Comparison of ENCODE assay signal across 11 mouse cellular contexts in the genomic region with DNA sequence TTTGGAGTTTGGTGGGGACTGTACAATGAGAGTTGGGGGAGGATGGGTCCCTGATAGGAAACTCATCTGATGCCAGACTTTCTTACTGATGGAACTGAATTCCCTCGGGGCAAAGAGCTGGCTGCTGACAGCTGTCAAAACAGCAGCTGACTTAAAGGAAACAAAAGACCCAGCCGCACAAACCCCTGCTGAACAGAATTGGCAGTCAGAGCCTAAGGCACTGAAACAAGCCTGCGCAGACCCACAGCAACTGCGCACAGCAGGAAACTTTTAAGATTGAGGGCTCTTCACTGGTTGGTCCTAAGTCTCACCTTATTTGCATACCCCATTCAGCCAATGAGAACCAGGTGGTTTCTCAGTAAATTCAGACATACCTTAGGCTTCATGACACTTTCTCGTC. TPM values are rescaled to one million over a fixed set of nuclear protein-coding genes. Genes with fewer than 3 reads are reported as not detected.
DNase-seq lines count a peak whose midpoint lies in the region; ATAC-seq and TF ChIP-seq lines count a peak whose summit lies in the region.
"Had no signal": no experiment of that assay in that cellular context is flagged by ENCODE, and none has a peak within 500 bp of the region (broad histone marks: within the 10 kb centered on the region; RNA-seq: fewer than 3 reads in every experiment).

No protein-coding gene starts in this region.

- ATAC-seq in kidney, postnatal 0 days (replicated peaks; ENCODE audit: low FRiP score, low read depth), result no peak
- peak; percentile 79 for ATAC-seq in forebrain, embryonic 16.5 days
- ATAC-seq in midbrain, embryonic 12.5 days (ENCODE audit: low FRiP score, low read depth), result 0 out of 2 replicates have a peak, but pooled peaks have one; percentile 44

- no peaks in the 10 kb centered on the region for H3K27me3 ChIP-seq in kidney, postnatal 0 days (ENCODE audit: insufficient read depth, low read length)
- no peaks in the 10 kb centered on the region; the same call in 1 of the 2 replicates for H3K27me3 ChIP-seq in forebrain, embryonic 16.5 days (replicated peaks; ENCODE audit: control insufficient read depth, insufficient read depth, low read length)
- H3K27me3 ChIP-seq in midbrain, embryonic 12.5 days, result 0 out of 2 replicates have a peak, but pooled peaks cover 6% of the 10 kb centered on the region

- peak; percentile 27 for DNase-seq in kidney, postnatal 0 days (ENCODE audit: low spot score)
- no peak for DNase-seq in kidney, postnatal 36 days
- DNase-seq in ZHBTc4 (ENCODE audit: low read depth, low spot score), result peak; percentile 87
- no peak for DNase-seq in cerebellum, postnatal 10 days
- DNase-seq in adrenal gland, adult (ENCODE audit: inconsistent age in 2 of 2, low spot score in 1 of 2), result no peak
- no peak for DNase-seq in Muller cell, postnatal 12 days (ENCODE audit: inconsistent ontology term)
- DNase-seq: kidney, adult 18-20 months had no signal

- no peak overlapping the region for H3K4me3 ChIP-seq in kidney, postnatal 0 days (replicated peaks; ENCODE audit: low read depth, low read length)
- H3K4me3 ChIP-seq in forebrain, embryonic 16.5 days (replicated peaks; ENCODE audit: low read length), result no peak overlapping the region
- no peak overlapping the region for H3K4me3 ChIP-seq in midbrain, embryonic 12.5 days
- H3K4me3 ChIP-seq: megakaryocyte, embryonic 14.5 days had no signal

- H3K4me1 ChIP-seq in kidney, postnatal 0 days (replicated peaks; ENCODE audit: insufficient read depth, low read length), result 0 out of 2 replicates have a peak, but pooled peaks cover 2% of the 10 kb centered on the region
- H3K4me1 ChIP-seq in forebrain, embryonic 16.5 days (replicated peaks; ENCODE audit: control insufficient read depth, insufficient read depth, low read length), result peaks cover 6% of the 10 kb centered on the region
- H3K4me1 ChIP-seq in midbrain, embryonic 12.5 days, result peaks cover 10% of the 10 kb centered on the region; the same call in 1 of the 2 replicates

- no peaks in the 10 kb centered on the region for H3K36me3 ChIP-seq in kidney, postnatal 0 days (ENCODE audit: insufficient read depth, low read length)
- no peaks in the 10 kb centered on the region for H3K36me3 ChIP-seq in forebrain, embryonic 16.5 days (ENCODE audit: control insufficient read depth, insufficient read depth)
- H3K36me3 ChIP-seq in midbrain, embryonic 12.5 days, result no peaks in the 10 kb centered on the region

- H3K4me2 ChIP-seq in kidney, postnatal 0 days (ENCODE audit: low read length), result no peak overlapping the region
- H3K4me2 ChIP-seq in forebrain, embryonic 16.5 days (ENCODE audit: low read length), result no peak overlapping the region
- no peak overlapping the region for H3K4me2 ChIP-seq in midbrain, embryonic 12.5 days (replicated peaks)

- no peak overlapping the region for H3K9ac ChIP-seq in kidney, postnatal 0 days (ENCODE audit: low read depth, low read length)
- no peak overlapping the region for H3K9ac ChIP-seq in forebrain, embryonic 16.5 days (replicated peaks; ENCODE audit: low read depth, low read length)
- no peak overlapping the region for H3K9ac ChIP-seq in midbrain, embryonic 12.5 days (replicated peaks)

- peak overlapping the region; percentile 31; the same call in 1 of the 2 replicates for H3K27ac ChIP-seq in kidney, postnatal 0 days
- H3K27ac ChIP-seq in forebrain, embryonic 16.5 days (ENCODE audit: low read length), result no peak overlapping the region
- H3K27ac ChIP-seq in midbrain, embryonic 12.5 days (replicated peaks), result no peak overlapping the region
- H3K27ac ChIP-seq: stomach, postnatal 0 days had no signal

- TF ChIP-seq CTCF in kidney, postnatal 0 days (IDR thresholded peaks at IDR 0.05; ENCODE audit: low read depth), result no peak

- H3K9me3 ChIP-seq in kidney, postnatal 0 days (replicated peaks; ENCODE audit: low read length), result no peaks in the 10 kb centered on the region
- no peaks in the 10 kb centered on the region for H3K9me3 ChIP-seq in forebrain, embryonic 16.5 days (ENCODE audit: control insufficient read depth, low read length)
- H3K9me3 ChIP-seq in midbrain, embryonic 12.5 days, result no peaks in the 10 kb centered on the region

- 36% methylated on average over 5 of the region's 5 CpGs for WGBS in kidney, postnatal 0 days
- 13% methylated on average over 5 of the region's 5 CpGs for WGBS in forebrain, embryonic 16.5 days
- 34% methylated on average over 5 of the region's 5 CpGs for WGBS in midbrain, embryonic 12.5 days

RNA-seq across cellular contexts. Expression of a gene that starts 12.0 kb away (rescaled TPM):
- polyA plus RNA-seq in kidney, postnatal 0 days (2015; fragmentation: Nextera tagmentation; extraction: Ambion mirVana), result 32.6 and 33.3 TPM in 2 replicates
- 16.5 and 25.8 TPM in 2 replicates for polyA plus RNA-seq in forebrain, embryonic 16.5 days (2015; fragmentation: Nextera tagmentation; extraction: Ambion mirVana)
- 19.3 and 20.3 TPM in 2 replicates for polyA plus RNA-seq in midbrain, embryonic 12.5 days (2016; fragmentation: Nextera tagmentation; extraction: Ambion mirVana)

RNA-seq across cellular contexts. Expression of a gene that starts 36.7 kb away (rescaled TPM):
- 99.3 and 108 TPM in 2 replicates for polyA plus RNA-seq in kidney, postnatal 0 days (2015; fragmentation: Nextera tagmentation; extraction: Ambion mirVana)
- 26.9 and 30.9 TPM in 2 replicates for polyA plus RNA-seq in forebrain, embryonic 16.5 days (2015; fragmentation: Nextera tagmentation; extraction: Ambion mirVana)
- polyA plus RNA-seq in midbrain, embryonic 12.5 days (2016; fragmentation: Nextera tagmentation; extraction: Ambion mirVana), result 34.3 and 42.8 TPM in 2 replicates

RNA-seq across cellular contexts. Expression of a gene that starts 48.1 kb away (rescaled TPM):
- polyA plus RNA-seq in kidney, postnatal 0 days (2015; fragmentation: Nextera tagmentation; extraction: Ambion mirVana), result 17.1 and 17.7 TPM in 2 replicates
- polyA plus RNA-seq in forebrain, embryonic 16.5 days (2015; fragmentation: Nextera tagmentation; extraction: Ambion mirVana), result 36.2 and 37.1 TPM in 2 replicates
- 23.6 and 24.6 TPM in 2 replicates for polyA plus RNA-seq in midbrain, embryonic 12.5 days (2016; fragmentation: Nextera tagmentation; extraction: Ambion mirVana)

RNA-seq across cellular contexts. Expression of a gene that starts 59.2 kb away (rescaled TPM):
- 12.5 and 13.8 TPM in 2 replicates for polyA plus RNA-seq in kidney, postnatal 0 days (2015; fragmentation: Nextera tagmentation; extraction: Ambion mirVana)
- polyA plus RNA-seq in forebrain, embryonic 16.5 days (2015; fragmentation: Nextera tagmentation; extraction: Ambion mirVana), result 46.1 and 47.8 TPM in 2 replicates
- 47.8 and 49.9 TPM in 2 replicates for polyA plus RNA-seq in midbrain, embryonic 12.5 days (2016; fragmentation: Nextera tagmentation; extraction: Ambion mirVana)

Comparison
In these comparisons a context has a peak if more than half of its experiments do, and no peak if none do; other contexts are left out.
1. DNase-seq: peak in kidney, postnatal 0 days (single experiment) and ZHBTc4 (single experiment); none in kidney, postnatal 36 days (0 of 2), cerebellum, postnatal 10 days (0 of 2), adrenal gland, adult (0 of 2) and Muller cell, postnatal 12 days (single experiment).